Mouse (Mus musculus) left cerebral cortex, adult 11 months (tissue): ENCODE measurements around the gene Scgb1b29.
"Not testable (repeated sequence)": the region's sequence is repeated elsewhere in the genome, so short reads cannot be mapped to it uniquely, and the experiment has no call there.

Experiments
- DNase-seq: peaks from one replicate; pipeline ENCODE4 v3.0.0; 2022; ENCODE audit warnings: low spot score

Gene Scgb1b29

GRCm38 (mm10) chr7:32441241-32441640, at the start of gene Scgb1b29:
TSS of gene Scgb1b29 (plus strand) at chr7:32441541.
- not testable (repeated sequence) for DNase-seq

GRCm38 (mm10) chr7:32428636-32429035, 12.7 kb upstream of the Scgb1b29 start:
- DNase-seq: not testable (repeated sequence)
